Mouse (Mus musculus) liver, embryonic 11.5 days (tissue): ENCODE results near the gene Gm17174. TPM values are rescaled to one million over a fixed set of nuclear protein-coding genes. Genes with fewer than 3 reads are reported as not detected.
"Not testable (repeated sequence)": the region's sequence is repeated elsewhere in the genome, so short reads cannot be mapped to it uniquely, and the experiment has no call there.

Experiments used
- ATAC-seq: fragments of 200-750 bp; cut with Nextera tagmentation; replicated peaks from 2 replicates; pipeline ENCODE4 v1.8.0; 2017; ENCODE audit warnings: moderate number of reproducible peaks, mild to moderate bottlenecking, moderate TSS enrichment, moderate library complexity; ENCODE audit not compliant: low FRiP score
- DNase-seq: peaks from one replicate; pipeline ENCODE4 v3.0.0-alpha.2; 2017; ENCODE audit warnings: low spot score
- H3K27ac ChIP-seq: fragments of 300-500 bp; sonication (generic); 2 replicates; pipeline ENCODE4 v1.5.1; 2014; ENCODE audit warnings: mild to moderate bottlenecking, low read depth, low read length, control low read depth
- H3K27me3 ChIP-seq: fragments of 300-500 bp; sonication (generic); replicated peaks from 2 replicates; pipeline ENCODE4 v1.6.1; 2014; ENCODE audit warnings: low read length, mixed read lengths; ENCODE audit not compliant: control insufficient read depth, insufficient read depth
- H3K36me3 ChIP-seq: fragments of 300-500 bp; sonication (generic); 2 replicates; pipeline ENCODE4 v1.6.1; 2014; ENCODE audit warnings: mild to moderate bottlenecking, low read length, moderate library complexity, mixed read lengths; ENCODE audit not compliant: control insufficient read depth, insufficient read depth
- H3K4me1 ChIP-seq: fragments of 300-500 bp; sonication (generic); replicated peaks from 2 replicates; pipeline ENCODE4 v1.6.1; 2014; ENCODE audit warnings: low read length, mixed read lengths; ENCODE audit not compliant: control insufficient read depth, insufficient read depth
- H3K4me2 ChIP-seq: fragments of 300-500 bp; sonication (generic); 2 replicates; pipeline ENCODE4 v1.6.1; 2014; ENCODE audit warnings: mild to moderate bottlenecking, control low read depth, moderate library complexity
- H3K4me3 ChIP-seq: fragments of 300-500 bp; sonication (generic); 2 replicates; pipeline ENCODE4 v1.5.1; 2014; ENCODE audit warnings: low read depth, low read length, control low read depth
- H3K9ac ChIP-seq: fragments of 300-500 bp; sonication (generic); 2 replicates; pipeline ENCODE4 v1.6.1; 2014; ENCODE audit warnings: low read depth, low read length, control low read depth
- H3K9me3 ChIP-seq: fragments of 300-500 bp; sonication (generic); 2 replicates; pipeline ENCODE4 v1.6.1; 2016; ENCODE audit warnings: low read length, inconsistent platforms, mixed read lengths; ENCODE audit not compliant: control insufficient read depth
- WGBS: fragments of 180-500 bp; shearing (Covaris S2); extraction: QIAGEN DNeasy Blood & Tissue Kit; methylation state at CpG from one replicate; pipeline ENCODE4 v1.1.7; 2014; 5-methylcytosine and 5-hydroxymethylcytosine counted together
- polyA plus RNA-seq: library from polyadenylated mRNA; unstranded; fragments of >200 nt; fragmentation: Nextera tagmentation; extraction: Ambion mirVana; gene quantifications from 2 replicates; pipeline ENCODE4 v1.2.1, GENCODE M21; 2014

The Gm17174 gene
- not detected in 2 replicates for polyA plus RNA-seq

- not testable (repeated sequence) for H3K9me3 ChIP-seq, H3K9ac ChIP-seq, H3K27ac ChIP-seq, H3K4me1 ChIP-seq, H3K36me3 ChIP-seq, DNase-seq, H3K4me3 ChIP-seq, H3K4me2 ChIP-seq, H3K27me3 ChIP-seq, ATAC-seq
- 88% methylated on average over 4 of the region's 4 CpGs for WGBS
These were observed at the start of gene Gm17174 for GRCm38 (mm10) chr14:51592039-51592438. Gene Gm17174, minus strand, starts transcription at chr14:51592139.

GRCm38 (mm10) chr14:51635566-51635965 is 43.6 kb upstream of the Gm17174 start, which contains the start of gene Gm4181:
Gene Gm4181, minus strand, starts transcription at chr14:51635666.
- H3K4me1 ChIP-seq, H3K4me2 ChIP-seq, H3K27me3 ChIP-seq, H3K9me3 ChIP-seq, H3K9ac ChIP-seq, H3K36me3 ChIP-seq, H3K4me3 ChIP-seq, ATAC-seq, H3K27ac ChIP-seq, DNase-seq: not testable (repeated sequence)
- 50% methylated on average over 1 of the region's 1 CpGs for WGBS

- 88% methylated on average over 1 of the region's 1 CpGs for WGBS
- H3K9me3 ChIP-seq, H3K4me3 ChIP-seq, ATAC-seq, DNase-seq, H3K36me3 ChIP-seq, H3K4me1 ChIP-seq, H3K27ac ChIP-seq, H3K27me3 ChIP-seq, H3K9ac ChIP-seq, H3K4me2 ChIP-seq: not testable (repeated sequence)
These were observed 40.5 kb upstream of the Gm17174 start for GRCm38 (mm10) chr14:51632426-51632825.

- H3K36me3 ChIP-seq = no peaks in the 10 kb centered on the region
- no peak within 1 kb of the TSS for H3K4me2 ChIP-seq
- WGBS = 82% methylated on average over 1 of the region's 1 CpGs
- H3K4me1 ChIP-seq = no peaks in the 10 kb centered on the region
- no peaks in the 10 kb centered on the region for H3K27me3 ChIP-seq
- ATAC-seq (no peak), DNase-seq (no peak)
- no peak within 1 kb of the TSS for H3K9ac ChIP-seq
- no peaks in the 10 kb centered on the region for H3K9me3 ChIP-seq
- H3K4me3 ChIP-seq = no peak within 1 kb of the TSS
- no peak within 1 kb of the TSS for H3K27ac ChIP-seq
These were observed 19.3 kb upstream of the Gm17174 start, which contains the start of gene Gm17078 for GRCm38 (mm10) chr14:51611210-51611609. Gene Gm17078, minus strand, starts transcription at chr14:51611310.

GRCm38 (mm10) chr14:51573963-51574362 is 18.0 kb downstream of the Gm17174 start, which contains the start of gene Gm17175:
Gene Gm17175, minus strand, starts transcription at chr14:51574063.
- not testable (repeated sequence) for DNase-seq, ATAC-seq, H3K4me3 ChIP-seq, H3K4me1 ChIP-seq, H3K9ac ChIP-seq, H3K27ac ChIP-seq, H3K36me3 ChIP-seq, H3K9me3 ChIP-seq, H3K4me2 ChIP-seq, H3K27me3 ChIP-seq
- 78% methylated on average over 2 of the region's 2 CpGs for WGBS

GRCm38 (mm10) chr14:51552490-51552889 is 39.4 kb downstream of the Gm17174 start, which contains the start of gene Gm5622:
Gene Gm5622, plus strand, starts transcription at chr14:51552790.
- ATAC-seq (no peak), DNase-seq (no peak)
- no peak within 1 kb of the TSS for H3K27ac ChIP-seq
- H3K27me3 ChIP-seq = no peaks in the 10 kb centered on the region
- no peaks in the 10 kb centered on the region for H3K9me3 ChIP-seq
- H3K4me1 ChIP-seq = no peaks in the 10 kb centered on the region
- H3K9ac ChIP-seq = no peak within 1 kb of the TSS
- H3K36me3 ChIP-seq = no peaks in the 10 kb centered on the region
- no peak within 1 kb of the TSS for H3K4me2 ChIP-seq
- WGBS = 87% methylated on average over 4 of the region's 4 CpGs
- H3K4me3 ChIP-seq = no peak within 1 kb of the TSS

Other genes starting within 250 kb of the Gm17174 start
- not detected in 2 replicates for gene Gm7247, start 230.4 kb downstream of the Gm17174 start, polyA plus RNA-seq
- gene Vmn2r88, start 181.3 kb downstream of the Gm17174 start, polyA plus RNA-seq = not detected in 2 replicates
- gene Vmn2r89, start 140.3 kb downstream of the Gm17174 start, polyA plus RNA-seq = not detected in 2 replicates
- gene Gm5622, start 39.3 kb downstream of the Gm17174 start, polyA plus RNA-seq = 0.21 TPM in 1 of 2 replicates, not detected in the other
- not detected in 2 replicates for gene Gm17175, start 18.1 kb downstream of the Gm17174 start, polyA plus RNA-seq
- not detected in 2 replicates for gene Gm17078, start 19.2 kb upstream of the Gm17174 start, polyA plus RNA-seq
- not detected in 2 replicates for gene Gm4181, start 43.5 kb upstream of the Gm17174 start, polyA plus RNA-seq
- not detected in 2 replicates for gene Gm17079, start 103.3 kb upstream of the Gm17174 start, polyA plus RNA-seq
- not detected in 2 replicates for gene Gm5800, start 125.0 kb upstream of the Gm17174 start, polyA plus RNA-seq
- not detected in 2 replicates for gene Ang4, start 181.5 kb upstream of the Gm17174 start, polyA plus RNA-seq
- not detected in 2 replicates for gene AY358078, start 207.9 kb upstream of the Gm17174 start, polyA plus RNA-seq